Mouse (Mus musculus) C2C12 (cell line): ENCODE measurements around the gene Gck.

ENCODE experiments used
- CTCF ChIP-seq: IDR thresholded peaks from one replicate; pipeline ENCODE4 v1.5.1; 2011; ENCODE audit not compliant: control insufficient read depth, insufficient read depth, insufficient read length
- FOSL1 ChIP-seq: IDR thresholded peaks from one replicate; pipeline ENCODE4 v1.8.0; 2011; ENCODE audit warnings: mild to moderate bottlenecking, low read length; ENCODE audit not compliant: poor library complexity, insufficient read depth, severe bottlenecking
- MAX ChIP-seq: IDR thresholded peaks from one replicate; pipeline ENCODE4 v1.6.1; 2011; ENCODE audit warnings: mild to moderate bottlenecking, control low read depth
- MYOD1 ChIP-seq: IDR thresholded peaks from one replicate; pipeline ENCODE4 v1.6.1; 2011; ENCODE audit warnings: low read depth; ENCODE audit not compliant: control insufficient read depth, insufficient read length
- USF1 ChIP-seq: IDR thresholded peaks from one replicate; pipeline ENCODE4 v1.6.1; 2011; ENCODE audit warnings: low read depth, mild to moderate bottlenecking, control low read depth, moderate library complexity

DNA sequence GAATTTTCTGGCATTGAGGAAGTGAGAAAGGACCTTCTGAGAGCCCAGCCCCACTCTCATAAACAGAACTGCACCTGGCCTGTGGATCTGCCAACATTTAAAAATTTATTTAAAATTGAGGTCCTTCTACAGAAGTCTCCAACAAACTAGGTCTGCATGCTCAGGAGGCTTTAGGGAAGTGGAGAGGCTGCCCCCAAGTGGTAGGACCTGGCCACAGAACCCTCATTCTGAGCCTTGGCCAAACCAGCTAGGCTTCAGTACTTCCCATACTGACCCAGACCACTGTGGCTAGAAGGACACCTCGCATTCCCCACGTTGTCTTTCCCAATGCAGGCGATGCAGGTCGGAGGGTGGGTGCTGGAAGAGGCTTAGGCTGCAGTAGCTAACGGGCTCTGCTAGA lies 37.2 kb downstream of the Gck start:
- TF ChIP-seq CTCF (peak; percentile 73), FOSL1 (no peak), MYOD1 (no peak), MAX (no peak), USF1 (no peak)
